Mouse (Mus musculus) regulatory T cell (primary cell): ENCODE measurements around the gene Spata6.

Source experiments
- in situ Hi-C: fragments of 300-600 bp; cut with MboI, MseI; formaldehyde crosslinking; loops from one replicate; pipeline ENCODE4 v1.15.1; 2025; ENCODE audit warnings: high pct_unique_total_duplicates

Spata6 gene

DNA sequence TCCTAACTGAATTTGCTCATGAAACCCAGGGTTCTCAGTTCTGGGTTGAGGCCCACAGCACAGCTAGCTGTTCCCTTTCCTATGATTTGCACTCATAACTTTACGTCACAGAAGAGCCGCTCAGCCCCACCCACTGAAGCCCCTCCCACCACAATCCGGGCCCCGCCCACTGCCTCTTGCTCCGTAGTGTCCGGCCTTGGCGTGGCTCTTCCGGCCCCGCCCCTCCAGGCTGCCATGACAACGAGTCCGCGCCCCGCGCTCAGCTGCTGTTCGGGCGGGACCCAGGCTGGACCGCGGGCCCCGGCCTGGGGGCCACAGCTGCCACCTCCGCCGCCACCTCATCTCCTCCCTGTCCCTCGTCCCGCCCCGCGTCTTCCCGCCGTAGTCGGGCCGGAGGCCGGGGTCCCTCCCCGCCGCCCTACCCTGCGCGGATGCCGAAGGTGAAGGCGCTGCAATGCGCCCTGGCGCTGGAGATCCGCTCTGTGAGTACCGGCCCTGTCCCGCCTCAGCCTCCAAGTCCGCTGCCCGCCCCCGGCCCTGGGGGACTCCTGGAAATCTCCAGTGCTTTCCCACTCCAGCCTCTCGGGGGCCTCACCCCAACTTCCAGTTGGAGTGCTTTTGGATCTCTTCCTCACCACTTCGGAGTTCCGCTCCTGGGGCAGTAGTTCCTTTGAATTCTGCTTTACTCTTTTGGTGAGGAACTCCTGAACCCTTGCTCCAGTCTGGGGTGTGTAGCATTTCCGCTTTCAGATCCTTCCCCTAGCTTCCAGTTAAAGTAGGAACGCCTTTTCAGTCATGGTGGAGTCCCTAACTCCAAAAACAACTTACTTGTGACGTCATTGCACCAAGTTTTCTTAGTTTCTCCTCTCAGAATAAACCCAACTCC lies at the start of gene Spata6:
Gene Spata6, plus strand, starts transcription at position 209 of the 886 bp plus-strand sequence.
- in situ Hi-C loops = loop anchor here (10.0 kb wide), 1 partner anchor 315 kb away; no protein-coding TSS in a partner anchor

DNA sequence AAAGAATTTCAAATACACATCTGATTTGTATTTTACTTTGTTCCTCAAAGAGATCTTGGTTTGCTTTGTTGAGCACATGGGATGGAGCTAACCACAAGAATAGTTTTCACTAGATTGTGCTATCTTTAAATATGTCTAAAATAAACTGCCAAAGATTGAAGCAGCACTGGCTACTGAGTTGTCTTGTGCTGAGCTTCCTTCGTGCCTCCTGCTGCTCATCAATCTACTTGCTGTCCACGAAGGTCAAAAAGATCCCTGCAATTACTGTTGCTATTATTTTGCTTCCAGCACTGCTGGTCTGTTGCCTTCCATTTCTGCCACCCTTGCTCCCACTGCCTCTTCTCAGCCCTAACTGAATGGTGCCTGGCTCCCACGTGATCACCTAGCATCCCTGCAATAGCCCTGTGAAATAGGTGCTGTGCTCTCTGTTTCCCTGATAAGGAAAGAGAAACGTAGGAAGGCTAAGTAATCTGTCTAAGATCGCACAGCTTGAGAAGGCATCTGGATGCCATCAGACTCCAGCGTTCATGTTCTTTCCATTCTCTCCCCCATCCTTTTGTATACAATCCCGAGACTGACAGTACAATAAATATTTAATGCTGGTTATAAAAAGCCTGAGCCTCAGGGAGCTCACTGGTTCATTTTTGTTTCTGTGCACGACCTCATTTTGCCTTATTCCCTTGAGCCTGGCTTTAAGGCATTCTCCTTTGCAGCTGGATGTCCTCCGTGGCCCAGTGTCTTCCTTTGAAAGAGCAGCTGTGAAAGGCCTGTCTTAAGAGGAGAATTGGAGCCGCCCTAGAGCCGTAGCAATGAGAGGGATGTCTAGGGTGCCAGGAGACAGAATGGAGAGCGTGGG lies 49.0 kb upstream of the Spata6 start:
- in situ Hi-C loops = no loop called here

DNA sequence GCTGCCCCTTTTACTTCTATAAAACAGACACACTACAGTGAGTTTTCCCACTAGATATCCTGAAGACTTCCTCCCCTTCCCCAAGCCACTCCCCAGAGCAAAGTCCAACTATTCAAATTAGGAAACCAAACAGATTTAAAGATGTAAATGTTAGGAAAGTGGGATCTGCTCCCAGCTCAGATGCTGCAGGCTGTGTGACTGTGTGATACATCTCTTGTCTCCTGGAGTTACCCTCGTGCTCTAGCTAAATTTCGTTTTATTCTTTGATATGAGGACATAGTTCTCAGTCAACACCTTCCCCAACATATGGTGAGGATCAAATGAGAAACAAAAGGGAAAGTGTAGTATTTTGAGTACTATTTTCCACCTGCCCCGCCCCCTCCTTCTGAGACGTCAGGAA lies 48.3 kb upstream of the Spata6 start:
- in situ Hi-C loops = no loop called here

DNA sequence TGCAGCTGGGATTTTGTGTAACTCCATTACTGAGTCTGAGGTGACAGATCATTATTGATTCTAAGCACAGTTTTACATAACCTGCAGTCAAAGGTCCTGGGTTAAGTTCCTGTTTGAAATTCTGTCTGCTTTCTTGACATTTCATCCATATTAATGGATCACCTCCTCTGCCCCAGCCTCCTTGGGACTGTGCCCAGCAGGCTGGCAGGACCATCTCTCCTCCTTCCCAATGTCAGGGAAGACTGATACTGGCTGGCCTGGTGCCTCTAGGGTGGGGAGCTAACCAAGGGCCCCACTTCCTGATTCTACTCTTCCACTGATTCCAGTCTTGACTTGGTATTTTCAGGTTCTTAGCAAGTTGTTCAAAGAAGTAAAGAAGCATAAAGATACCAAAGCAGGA lies 45.9 kb upstream of the Spata6 start:
- in situ Hi-C loops = no loop called here

DNA sequence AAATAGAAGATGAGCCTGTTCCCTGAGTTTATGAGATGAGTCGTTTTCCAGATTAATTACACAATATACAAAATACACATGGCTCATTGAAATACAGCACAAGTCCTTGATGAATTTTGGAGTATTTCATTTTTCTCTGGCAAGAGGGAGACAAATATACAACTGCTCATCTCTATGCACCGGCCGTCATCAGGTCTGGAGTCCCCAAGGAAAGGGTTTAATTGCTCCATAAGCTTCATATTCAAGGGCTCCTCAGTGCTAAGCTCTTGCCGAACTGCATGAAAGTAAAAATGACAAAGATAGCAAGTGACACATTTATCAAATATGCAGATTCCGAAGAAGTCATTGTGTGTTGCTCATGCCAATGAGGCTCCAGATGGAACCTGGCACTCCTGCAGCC lies 37.9 kb upstream of the Spata6 start:
- in situ Hi-C loops = no loop called here

DNA sequence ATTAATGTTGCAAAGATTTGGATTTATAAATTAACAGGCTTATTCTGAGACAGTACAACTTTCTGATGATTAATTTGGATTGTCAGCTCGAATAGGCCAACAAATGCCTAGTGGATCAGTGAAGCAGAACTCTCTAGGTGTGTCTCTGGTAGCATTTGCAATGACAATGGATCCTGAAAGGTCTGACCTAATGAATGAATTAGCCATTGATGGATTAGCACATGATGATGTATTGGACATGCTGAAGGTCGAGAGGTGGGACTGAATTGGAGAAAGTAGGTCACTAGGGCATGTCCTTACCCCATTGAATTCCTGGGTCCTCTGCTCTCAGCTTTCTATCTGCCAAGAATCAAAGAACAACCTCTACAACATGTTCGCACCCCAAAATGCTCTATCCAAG lies 37.0 kb upstream of the Spata6 start:
- in situ Hi-C loops = no loop called here

DNA sequence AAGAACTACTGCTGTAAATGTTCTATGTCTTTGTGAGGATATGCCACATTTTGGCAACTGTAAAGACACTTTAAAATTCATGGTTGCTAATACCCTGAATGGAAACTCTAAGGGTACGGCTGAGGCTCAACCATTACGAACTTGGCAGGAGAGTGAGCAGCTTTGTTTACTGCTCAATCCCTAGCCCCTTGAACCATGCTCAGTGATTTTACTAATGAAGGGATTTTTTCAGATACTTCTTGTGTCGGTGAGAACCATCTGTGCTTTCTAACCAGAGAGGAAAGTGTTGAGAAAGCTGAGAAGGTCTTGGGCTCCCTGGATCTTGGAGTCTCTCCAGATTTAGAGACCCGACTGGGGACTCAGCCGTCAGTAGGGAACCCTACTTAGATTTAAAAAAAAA lies 35.9 kb upstream of the Spata6 start:
- in situ Hi-C loops = no loop called here

DNA sequence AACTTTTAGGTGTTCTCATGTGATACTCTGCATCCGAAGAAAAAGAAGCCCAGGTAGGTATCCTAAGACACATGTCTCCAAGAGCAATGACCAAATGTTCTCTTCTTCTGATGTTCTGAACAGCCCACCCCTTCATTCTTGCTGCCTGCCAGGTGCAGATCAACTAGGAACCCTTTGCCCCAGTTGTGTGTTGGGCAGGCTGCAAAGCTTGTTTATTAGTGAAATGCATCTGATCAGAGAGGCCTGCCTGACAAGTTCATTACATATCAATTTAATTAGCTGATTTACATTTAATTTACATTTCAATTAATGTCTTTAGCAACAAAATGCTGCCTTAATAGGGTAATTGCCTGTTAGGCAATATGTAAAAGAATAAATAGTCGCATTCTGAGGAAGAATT lies 33.8 kb upstream of the Spata6 start:
- in situ Hi-C loops = no loop called here

DNA sequence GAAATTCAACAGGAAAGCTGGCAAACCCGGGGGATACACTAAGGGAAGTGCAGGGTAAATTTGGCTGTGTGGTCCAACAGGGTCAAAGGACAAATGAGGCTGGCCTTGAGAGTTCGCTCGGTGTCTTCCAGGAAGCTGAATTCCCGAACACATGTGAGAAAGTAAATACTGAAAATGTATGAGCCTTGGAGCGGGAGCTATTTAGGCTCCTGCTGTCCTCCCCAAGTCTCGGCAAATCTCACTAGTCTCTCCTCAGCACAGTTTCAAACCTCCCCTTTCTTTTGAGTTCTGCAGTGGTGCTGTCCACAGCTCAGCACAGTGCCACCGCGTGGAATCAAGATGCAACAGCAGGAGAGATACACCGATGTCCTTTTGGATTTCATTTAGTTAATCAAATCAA lies 32.8 kb upstream of the Spata6 start:
- in situ Hi-C loops = no loop called here

DNA sequence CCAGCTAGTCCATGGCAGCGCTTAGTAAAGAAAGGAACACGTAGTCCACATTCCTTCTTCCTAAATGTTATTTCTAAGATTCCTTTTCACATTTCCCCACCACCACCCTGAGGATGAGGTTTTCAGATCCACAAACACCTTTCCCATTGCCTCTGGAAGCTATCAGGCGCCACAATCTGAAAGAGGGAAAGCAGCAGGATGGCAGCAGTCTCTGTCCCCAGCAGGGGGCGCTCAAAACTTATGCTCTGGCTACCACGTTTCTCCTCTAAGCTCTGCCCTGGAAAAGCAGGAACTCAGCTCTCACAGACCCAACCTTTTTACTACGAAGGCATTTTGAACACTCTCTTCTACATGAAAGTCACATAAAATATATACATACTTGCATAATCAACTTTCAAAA lies 32.2 kb upstream of the Spata6 start:
- in situ Hi-C loops = no loop called here

DNA sequence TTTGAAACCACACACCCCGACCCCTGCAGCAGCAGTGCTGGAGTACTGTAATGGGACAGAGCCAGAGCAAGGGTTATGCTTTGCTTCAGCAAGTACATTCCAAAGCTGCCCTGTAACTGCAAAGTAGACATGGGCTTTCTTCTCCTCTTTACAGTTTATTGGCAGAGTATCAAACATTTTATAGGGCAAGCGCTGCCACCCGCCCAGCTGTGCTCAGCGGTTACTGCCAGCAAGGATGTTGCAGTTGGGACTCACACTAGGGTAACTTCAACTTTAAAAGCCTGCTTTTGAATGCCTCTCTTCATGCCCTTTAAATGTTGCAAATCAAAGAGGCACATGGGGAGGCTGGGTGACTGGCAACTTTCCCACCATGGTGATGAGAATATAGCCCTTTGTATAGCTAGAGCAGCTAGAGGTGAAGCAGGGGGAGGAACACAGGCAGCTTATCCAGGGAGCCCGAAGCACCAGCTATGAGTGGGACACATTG lies 28.7 kb upstream of the Spata6 start:
- in situ Hi-C loops = no loop called here

DNA sequence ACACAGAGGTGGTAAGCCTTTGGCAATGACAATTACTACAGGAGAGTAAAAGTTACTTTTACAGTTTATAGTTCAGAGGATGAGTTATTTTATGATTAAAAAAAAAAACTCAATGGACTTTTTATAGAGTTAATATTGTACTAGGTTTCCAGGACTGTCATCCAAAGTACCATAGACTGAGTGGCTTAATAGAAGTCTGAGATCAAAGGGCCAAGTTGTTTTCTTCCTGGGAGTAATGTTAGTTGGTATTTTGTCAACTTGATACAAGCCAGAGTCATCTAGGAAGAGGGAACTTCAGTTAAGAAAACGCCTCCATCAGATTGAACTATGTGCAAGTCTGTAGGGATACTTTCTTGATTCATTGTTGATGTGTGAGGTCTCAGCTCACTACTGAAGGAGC lies 18.4 kb upstream of the Spata6 start:
- in situ Hi-C loops = no loop called here

DNA sequence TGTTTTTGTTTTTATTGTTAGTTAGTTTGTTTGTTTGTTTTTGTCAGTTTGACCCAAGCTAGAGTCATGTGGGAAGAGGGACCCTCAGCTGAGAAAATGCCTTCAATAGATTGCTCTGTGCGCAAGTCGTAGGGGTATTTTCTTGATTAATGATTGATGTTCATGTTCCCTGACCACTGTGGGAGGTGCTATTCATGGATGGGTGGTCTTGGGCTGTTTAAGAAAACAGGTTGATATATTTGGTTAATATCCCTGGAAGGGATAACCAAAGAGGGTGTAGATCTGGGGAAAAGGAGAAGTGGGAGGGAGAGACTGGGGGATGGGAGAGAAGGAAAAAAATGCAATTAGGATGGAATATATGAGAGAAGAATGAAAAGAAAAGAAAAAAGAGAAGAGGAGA lies 15.7 kb upstream of the Spata6 start:
- in situ Hi-C loops = no loop called here

DNA sequence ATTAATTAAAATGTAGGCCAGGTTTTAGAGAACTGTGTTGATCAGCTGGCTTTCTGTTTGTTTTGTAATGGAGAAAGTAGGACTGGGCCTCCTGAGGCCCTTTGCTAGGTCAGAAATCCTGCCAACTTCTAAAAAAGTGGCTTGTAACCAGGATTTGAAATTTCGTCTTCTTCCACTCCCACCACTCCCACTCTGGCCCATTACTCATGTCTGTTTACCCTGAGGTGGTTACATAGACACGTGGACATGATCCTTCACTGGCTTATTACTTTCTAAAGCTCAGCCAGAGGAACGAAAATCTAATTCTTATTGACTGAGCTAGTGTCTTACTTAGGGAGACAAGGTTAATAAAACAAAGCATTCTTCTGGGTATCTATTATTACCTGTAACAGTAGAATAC lies 14.8 kb upstream of the Spata6 start:
- in situ Hi-C loops = no loop called here

DNA sequence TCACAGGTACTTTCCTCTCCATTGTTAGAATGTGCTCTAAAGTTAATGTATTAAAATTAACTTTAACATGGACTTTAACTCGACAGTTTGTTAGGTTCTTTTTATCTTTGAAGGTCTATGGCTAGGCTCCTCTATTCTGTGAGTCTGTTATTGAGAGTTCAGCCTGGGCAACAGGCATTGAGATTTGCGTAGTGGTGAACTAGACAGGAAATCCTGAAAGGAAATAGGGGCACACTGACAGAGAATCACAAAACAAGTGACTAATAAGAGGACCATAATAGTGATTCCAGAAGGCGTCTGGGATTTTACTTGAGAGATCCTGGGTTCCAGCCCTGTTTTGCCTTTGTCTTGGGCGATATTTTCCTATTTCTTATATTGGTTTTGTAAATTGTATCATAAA lies 488 bp upstream of the Spata6 start:
- in situ Hi-C loops = loop anchor here (10.0 kb wide), 1 partner anchor 314 kb away; no protein-coding TSS in a partner anchor

DNA sequence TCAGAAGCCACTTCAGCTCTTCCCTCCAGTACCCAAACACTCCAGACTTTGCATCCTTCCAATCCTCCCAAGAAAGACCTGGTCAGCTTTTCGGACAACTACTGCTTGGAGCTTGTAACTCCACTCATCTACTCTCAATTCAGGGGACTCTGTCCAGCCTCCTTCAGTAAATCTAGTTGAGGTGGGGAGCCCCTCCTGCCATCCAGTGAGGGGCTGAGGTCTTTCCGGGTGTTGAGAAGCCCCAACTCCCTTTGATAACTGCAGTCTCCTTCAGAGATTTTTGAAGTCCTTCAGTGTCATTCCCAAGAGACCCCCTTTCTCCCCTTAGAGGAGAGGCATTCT lies 849 bp downstream of the Spata6 start:
- in situ Hi-C loops = no loop called here

DNA sequence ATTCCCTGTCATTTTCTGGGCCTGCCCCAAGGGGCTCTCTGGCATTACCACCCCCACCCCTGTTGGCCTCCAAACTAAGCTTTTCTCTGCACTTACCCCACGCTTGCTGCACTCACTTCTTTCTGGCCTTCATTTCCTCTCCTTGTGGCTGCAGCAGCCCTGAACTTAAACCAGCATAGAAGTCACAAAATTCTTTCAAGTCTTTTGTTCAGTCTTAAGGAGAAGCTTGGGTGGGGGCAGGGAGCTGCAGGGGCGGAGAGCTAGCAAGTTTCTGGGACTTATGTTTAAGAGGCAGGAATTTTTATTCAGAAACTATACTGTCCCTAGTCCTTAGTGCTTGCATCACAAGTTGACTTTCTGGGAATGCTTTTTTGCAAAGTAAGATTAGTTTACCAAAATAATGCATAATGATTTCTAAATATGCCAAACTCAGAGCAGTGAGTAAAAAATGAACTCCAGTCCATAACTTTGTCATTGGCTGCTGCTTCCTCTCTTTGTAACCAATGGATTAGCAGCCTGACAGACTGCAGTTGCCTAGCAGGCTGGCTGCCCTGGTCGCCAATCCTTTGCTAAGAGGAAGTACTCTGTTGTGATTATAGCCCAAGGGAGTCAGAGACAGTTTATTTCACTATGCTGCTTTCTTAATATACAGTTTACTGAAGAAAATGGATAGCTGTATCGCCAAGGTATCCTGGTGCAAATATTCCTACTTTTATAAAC lies 1.5 kb downstream of the Spata6 start:
- in situ Hi-C loops = no loop called here

DNA sequence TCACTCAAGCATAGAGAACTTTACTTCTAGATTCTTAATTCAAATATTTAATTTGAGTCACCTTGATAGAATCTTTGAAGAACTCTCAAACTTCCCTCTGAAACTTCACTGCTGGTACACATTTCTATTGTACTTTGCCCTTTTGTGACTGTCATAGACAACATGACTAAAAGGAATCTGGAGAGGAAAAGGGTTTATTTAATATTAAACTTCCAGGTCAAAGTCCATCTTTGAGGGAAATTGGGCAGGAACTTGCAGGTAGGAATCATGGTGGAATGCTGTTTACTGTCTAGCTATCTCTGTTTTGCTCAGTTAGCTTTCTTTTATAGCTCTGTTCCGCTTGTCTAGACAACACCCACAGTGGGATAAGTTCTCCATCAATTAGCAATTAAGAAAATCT lies 17.8 kb downstream of the Spata6 start:
- in situ Hi-C loops = no loop called here

DNA sequence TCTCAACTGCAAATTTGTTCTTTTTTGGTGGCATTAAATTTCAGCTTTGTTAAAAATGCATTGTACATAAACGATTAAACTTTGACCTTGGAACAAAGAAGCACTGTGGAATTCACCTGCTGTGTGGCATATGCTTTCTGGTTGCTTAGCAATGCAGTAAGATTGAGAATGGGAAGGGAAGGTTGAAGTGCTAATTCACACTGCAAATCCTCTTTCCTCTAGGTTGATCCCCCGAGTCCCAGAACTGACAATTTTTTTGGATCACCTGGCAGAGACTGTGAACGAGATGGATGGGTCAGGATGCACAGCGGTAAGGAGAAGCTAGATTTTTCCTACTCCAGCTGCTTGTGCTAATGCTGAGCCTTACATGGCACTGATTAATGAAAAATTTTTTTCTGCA lies 60.7 kb downstream of the Spata6 start:
- in situ Hi-C loops = no loop called here

DNA sequence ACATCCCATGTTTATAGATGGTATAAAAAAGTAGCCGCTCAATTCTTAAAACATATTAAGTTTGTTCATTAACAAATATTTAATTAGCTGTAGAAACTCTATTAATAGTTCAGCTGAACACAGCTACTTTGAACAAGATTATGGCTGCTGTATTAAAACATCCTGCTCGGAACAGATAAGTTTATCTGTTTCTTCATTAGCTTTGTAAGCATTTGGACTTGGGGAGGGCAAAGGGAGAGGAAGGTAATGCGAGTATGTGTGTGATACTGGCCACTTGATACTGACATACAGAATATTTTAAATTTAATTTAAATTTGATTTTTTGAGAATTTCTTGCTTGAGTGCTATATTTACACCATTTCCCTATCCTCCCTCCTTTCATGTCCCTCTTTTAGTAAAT lies 80.1 kb downstream of the Spata6 start:
- in situ Hi-C loops = no loop called here

DNA sequence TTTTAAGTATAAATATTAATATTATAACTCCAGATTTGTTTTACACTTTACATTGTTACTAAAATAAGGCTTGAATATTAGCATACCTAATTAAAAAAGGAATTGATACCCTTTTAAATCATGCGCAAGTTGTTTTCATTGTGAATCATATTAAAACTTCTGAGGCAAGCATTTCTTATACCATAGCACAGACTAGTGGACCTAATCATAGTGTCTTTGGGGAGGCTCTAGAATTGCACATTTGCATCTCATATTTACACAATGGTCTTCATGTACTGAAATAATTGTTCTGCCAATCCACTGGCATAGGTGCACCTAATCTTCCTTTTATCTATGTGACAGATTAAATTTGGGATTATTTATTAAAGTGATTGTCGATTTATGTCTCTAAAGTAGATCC lies 83.4 kb downstream of the Spata6 start:
- in situ Hi-C loops = no loop called here

DNA sequence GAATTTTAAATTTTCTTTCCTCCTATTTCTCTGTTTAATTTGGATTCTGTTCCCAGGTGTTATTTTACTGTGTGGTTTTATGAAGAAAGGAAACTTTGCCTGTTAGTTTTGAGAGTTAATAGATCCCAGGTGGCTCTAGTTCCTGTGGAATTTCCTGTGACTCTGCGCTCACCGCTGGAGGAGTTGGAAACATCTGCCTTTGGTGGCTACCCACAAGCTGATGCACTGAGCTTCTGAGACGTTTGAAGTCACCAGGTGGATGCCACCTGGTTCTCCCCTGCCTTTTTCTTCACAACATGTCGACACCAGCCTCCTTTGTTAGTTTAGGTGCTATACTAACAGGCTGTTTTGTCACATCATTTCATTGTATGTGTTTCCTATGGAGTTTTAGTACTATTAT lies 97.7 kb downstream of the Spata6 start:
- in situ Hi-C loops = no loop called here
